In the genomic region with DNA sequence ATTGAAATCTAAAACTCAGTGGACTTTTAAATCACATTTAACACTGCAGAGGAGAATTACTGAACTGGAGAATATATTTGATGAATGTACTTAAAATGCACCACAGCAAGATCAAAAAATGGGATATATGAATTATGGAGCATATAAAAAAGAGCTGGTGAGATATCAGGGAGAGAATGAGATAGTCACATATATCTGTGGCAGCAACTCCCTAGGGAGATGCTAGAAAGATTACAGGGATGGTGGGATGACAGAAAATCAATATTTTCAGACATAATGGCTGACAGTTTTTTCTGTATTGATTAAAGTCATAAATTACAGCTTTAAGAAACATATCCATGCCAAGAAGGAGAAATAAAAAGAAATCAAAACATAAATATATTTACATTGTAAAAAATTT, we compare ENCODE assay signal across 18 mouse cellular contexts.
DNase-seq lines count a peak whose midpoint lies in the region; ATAC-seq lines count a peak whose summit lies in the region.
"Had no signal": no experiment of that assay in that cellular context is flagged by ENCODE, and none has a peak within 500 bp of the region (broad histone marks: within the 10 kb centered on the region; RNA-seq: fewer than 3 reads in every experiment).

No protein-coding gene starts in this region.

- no peak overlapping the region for H3K4me2 ChIP-seq in midbrain, embryonic 12.5 days (replicated peaks)
- no peak overlapping the region for H3K4me2 ChIP-seq in midbrain, embryonic 15.5 days
- H3K4me2 ChIP-seq in neural tube, embryonic 13.5 days: no peak overlapping the region
- H3K4me2 ChIP-seq in neural tube, embryonic 14.5 days (ENCODE audit: low read depth, low read length): no peak overlapping the region
- H3K4me2 ChIP-seq: embryonic facial prominence, embryonic 12.5 days; forebrain, embryonic 13.5 days; forebrain, embryonic 15.5 days had no signal

- DNase-seq in neural tube, embryonic 10.5 days (ENCODE audit: extremely low spot score, low spot score): no peak
- no peak for DNase-seq in cerebellum, adult 9-11 months
- DNase-seq: adrenal gland, adult 2 months; adrenal gland, postnatal 10 days; adrenal gland, postnatal 25 days; cerebellum, adult 11 months; cerebellum, adult 18-20 months; cerebellum, adult 8-10 months; cerebellum, postnatal 10 days; cerebellum, postnatal 25 days had no signal

- H3K9ac ChIP-seq in midbrain, embryonic 12.5 days (replicated peaks): no peak overlapping the region
- H3K9ac ChIP-seq in midbrain, embryonic 15.5 days: no peak overlapping the region
- no peak overlapping the region for H3K9ac ChIP-seq in neural tube, embryonic 13.5 days
- no peak overlapping the region for H3K9ac ChIP-seq in neural tube, embryonic 14.5 days (replicated peaks; ENCODE audit: low read depth, low read length)
- H3K9ac ChIP-seq: embryonic facial prominence, embryonic 12.5 days; forebrain, embryonic 13.5 days; forebrain, embryonic 15.5 days had no signal

- H3K27ac ChIP-seq in midbrain, embryonic 12.5 days (replicated peaks): no peak overlapping the region
- no peak overlapping the region for H3K27ac ChIP-seq in midbrain, embryonic 15.5 days
- no peak overlapping the region for H3K27ac ChIP-seq in neural tube, embryonic 13.5 days (replicated peaks)
- no peak overlapping the region for H3K27ac ChIP-seq in neural tube, embryonic 14.5 days (ENCODE audit: low read depth, low read length)
- H3K27ac ChIP-seq: embryonic facial prominence, embryonic 10.5 days; embryonic facial prominence, embryonic 12.5 days; forebrain, embryonic 13.5 days; forebrain, embryonic 15.5 days had no signal

- H3K9me3 ChIP-seq in midbrain, embryonic 12.5 days: no peaks in the 10 kb centered on the region
- H3K9me3 ChIP-seq in midbrain, embryonic 15.5 days: no peaks in the 10 kb centered on the region
- H3K9me3 ChIP-seq in neural tube, embryonic 13.5 days: no peaks in the 10 kb centered on the region
- no peaks in the 10 kb centered on the region for H3K9me3 ChIP-seq in neural tube, embryonic 14.5 days (ENCODE audit: control insufficient read depth, low read length)
- H3K9me3 ChIP-seq: embryonic facial prominence, embryonic 10.5 days; embryonic facial prominence, embryonic 12.5 days; forebrain, embryonic 13.5 days; forebrain, embryonic 15.5 days had no signal

- H3K27me3 ChIP-seq in midbrain, embryonic 12.5 days: no peaks in the 10 kb centered on the region
- no peaks in the 10 kb centered on the region for H3K27me3 ChIP-seq in midbrain, embryonic 15.5 days (replicated peaks)
- H3K27me3 ChIP-seq in neural tube, embryonic 13.5 days: no peaks in the 10 kb centered on the region
- H3K27me3 ChIP-seq in neural tube, embryonic 14.5 days (ENCODE audit: control insufficient read depth, insufficient read depth, low read length): no peaks in the 10 kb centered on the region
- H3K27me3 ChIP-seq: embryonic facial prominence, embryonic 12.5 days; forebrain, embryonic 13.5 days; forebrain, embryonic 15.5 days had no signal

- no peaks in the 10 kb centered on the region for H3K4me1 ChIP-seq in midbrain, embryonic 12.5 days
- H3K4me1 ChIP-seq in midbrain, embryonic 15.5 days: no peaks in the 10 kb centered on the region
- H3K4me1 ChIP-seq in neural tube, embryonic 13.5 days (replicated peaks): no peaks in the 10 kb centered on the region
- no peaks in the 10 kb centered on the region for H3K4me1 ChIP-seq in neural tube, embryonic 14.5 days (ENCODE audit: control insufficient read depth, insufficient read depth, low read length)
- H3K4me1 ChIP-seq: embryonic facial prominence, embryonic 10.5 days; embryonic facial prominence, embryonic 12.5 days; forebrain, embryonic 13.5 days; forebrain, embryonic 15.5 days had no signal

- no peaks in the 10 kb centered on the region for H3K36me3 ChIP-seq in midbrain, embryonic 12.5 days
- no peaks in the 10 kb centered on the region for H3K36me3 ChIP-seq in midbrain, embryonic 15.5 days (replicated peaks)
- no peaks in the 10 kb centered on the region for H3K36me3 ChIP-seq in neural tube, embryonic 13.5 days
- no peaks in the 10 kb centered on the region for H3K36me3 ChIP-seq in neural tube, embryonic 14.5 days (ENCODE audit: control insufficient read depth, insufficient read depth, low read length)
- H3K36me3 ChIP-seq: embryonic facial prominence, embryonic 10.5 days; embryonic facial prominence, embryonic 12.5 days; forebrain, embryonic 15.5 days had no signal

- ATAC-seq in midbrain, embryonic 12.5 days (ENCODE audit: low FRiP score, low read depth): 0 out of 2 replicates have a peak, but pooled peaks have one; percentile 52
- ATAC-seq in midbrain, embryonic 15.5 days (replicated peaks): no peak
- 0 out of 2 replicates have a peak, but pooled peaks have one; percentile 47 for ATAC-seq in neural tube, embryonic 13.5 days (ENCODE audit: low read depth)
- peak; percentile 54; the same call in 1 of the 2 replicates for ATAC-seq in neural tube, embryonic 14.5 days (ENCODE audit: low read depth)
- ATAC-seq: forebrain, embryonic 13.5 days; forebrain, embryonic 15.5 days had no signal

- no peak overlapping the region for H3K4me3 ChIP-seq in midbrain, embryonic 12.5 days
- H3K4me3 ChIP-seq in midbrain, embryonic 15.5 days: no peak overlapping the region
- H3K4me3 ChIP-seq in neural tube, embryonic 13.5 days: no peak overlapping the region
- no peak overlapping the region for H3K4me3 ChIP-seq in neural tube, embryonic 14.5 days (ENCODE audit: low read depth, low read length)
- H3K4me3 ChIP-seq: embryonic facial prominence, embryonic 10.5 days; embryonic facial prominence, embryonic 12.5 days; forebrain, embryonic 13.5 days; forebrain, embryonic 15.5 days had no signal
